Mouse (Mus musculus) erythroblast, embryonic 14.5 days (primary cell): ENCODE data around the gene Spa17.

Source experiments
- GATA1 ChIP-seq: IDR thresholded peaks from 2 replicates; pipeline ENCODE4 v1.6.1; 2012; ENCODE audit warnings: low read length, inconsistent platforms, mixed read lengths
- TAL1 ChIP-seq: IDR thresholded peaks from 3 replicates; pipeline ENCODE4 v1.6.1; 2012; ENCODE audit warnings: low read length, inconsistent platforms, mixed read lengths

- TF ChIP-seq GATA1 (no peak), TAL1 (no peak)
Measured at GRCm38 (mm10) chr9:37613911-37614280, 374 bp upstream of the Spa17 start.
